Comparison of ENCODE assay signal across 17 mouse cellular contexts in genomic region chr5:8842815-8843214, GRCm38 (mm10). TPM values are rescaled to one million over a fixed set of nuclear protein-coding genes. Genes with fewer than 3 reads are reported as not detected.
DNase-seq lines count a peak whose midpoint lies in the region; TF ChIP-seq lines count a peak whose summit lies in the region.
"Had no signal": no experiment of that assay in that cellular context is flagged by ENCODE, and none has a peak within 500 bp of the region (broad histone marks: within the 10 kb centered on the region; RNA-seq: fewer than 3 reads in every experiment).

No protein-coding gene starts in this region.

- TF ChIP-seq RAD21 in CH12.LX (IDR thresholded peaks at IDR 0.05; ENCODE audit: low read depth, low read length) = peak; percentile 31

- no peak for DNase-seq in heart, adult 2 months
- DNase-seq in heart, embryonic 10.5 days (ENCODE audit: low spot score) = no peak
- no peak for DNase-seq in layer of hippocampus, adult 2 months (ENCODE audit: low spot score in 2 of 2)
- DNase-seq in layer of hippocampus, postnatal 10 days (ENCODE audit: low spot score in 2 of 2) = no peak
- peak; percentile 12 for DNase-seq in CH12.LX (ENCODE audit: extremely low read depth)
- peak; percentile 32 for DNase-seq in brain, adult 2 months (ENCODE audit: low read depth, low spot score)
- no peak for DNase-seq in frontal cortex, postnatal 25 days (ENCODE audit: low spot score in 2 of 2)
- no peak for DNase-seq in layer of hippocampus, adult 9-11 months
- DNase-seq: adrenal gland, postnatal 10 days; cerebellum, postnatal 14 days; gastrocnemius, postnatal 14 days; kidney, adult 18-20 months; lung, postnatal 14 days had no signal

- H3K27ac ChIP-seq in heart, adult 2 months = no peak overlapping the region
- H3K27ac ChIP-seq in heart, embryonic 10.5 days = no peak overlapping the region
- H3K27ac ChIP-seq in layer of hippocampus, adult 2 months = no peak overlapping the region
- no peak overlapping the region for H3K27ac ChIP-seq in CH12.LX (ENCODE audit: insufficient read depth, low read depth)
- H3K27ac ChIP-seq: heart, embryonic 13.5 days; hindbrain, embryonic 10.5 days; limb, embryonic 15.5 days; midbrain, embryonic 10.5 days had no signal

- in situ Hi-C loops in CH12.LX (cut with MboI; ENCODE audit: low pct_ligation_motif_present, low pct_unique_long_range_greater_than_20kb, low sequenced_read_pairs) = loop anchor here (25.0 kb wide), 2 partner anchors 156 to 356 kb away; no protein-coding TSS in a partner anchor

- no peaks in the 10 kb centered on the region for H3K9me3 ChIP-seq in heart, embryonic 10.5 days
- no peaks in the 10 kb centered on the region for H3K9me3 ChIP-seq in CH12.LX (replicated peaks; ENCODE audit: low read length)
- H3K9me3 ChIP-seq: heart, embryonic 13.5 days; hindbrain, embryonic 10.5 days; limb, embryonic 15.5 days; midbrain, embryonic 10.5 days had no signal

- no peaks in the 10 kb centered on the region for H3K27me3 ChIP-seq in heart, adult 2 months (ENCODE audit: control insufficient read depth, insufficient read depth, low read length)
- no peaks in the 10 kb centered on the region for H3K27me3 ChIP-seq in heart, embryonic 10.5 days (ENCODE audit: insufficient read depth, poor library complexity, severe bottlenecking)
- no peaks in the 10 kb centered on the region for H3K27me3 ChIP-seq in CH12.LX (replicated peaks)
- H3K27me3 ChIP-seq: heart, embryonic 13.5 days; limb, embryonic 15.5 days had no signal

- no peak for TF ChIP-seq EP300 in heart, adult 2 months (IDR thresholded peaks at IDR 0.05; ENCODE audit: insufficient read depth, low read depth, low read length)
- TF ChIP-seq EP300 in CH12.LX (IDR thresholded peaks at IDR 0.05; ENCODE audit: low read length) = no peak

- no peaks in the 10 kb centered on the region for H3K36me3 ChIP-seq in heart, adult 2 months (ENCODE audit: control insufficient read depth, insufficient read depth, low read length)
- H3K36me3 ChIP-seq in heart, embryonic 10.5 days = no peaks in the 10 kb centered on the region
- H3K36me3 ChIP-seq in CH12.LX (replicated peaks in 1 of 2; ENCODE audit: control insufficient read depth in 1 of 2, insufficient read depth in 1 of 2, low read length in 1 of 2) = peaks cover 0 to 5% of the 10 kb centered on the region in 2 experiments
- H3K36me3 ChIP-seq: heart, embryonic 13.5 days; hindbrain, embryonic 10.5 days; limb, embryonic 15.5 days; midbrain, embryonic 10.5 days had no signal

- WGBS in heart, adult 2 months = 21% methylated on average over 3 of the region's 3 CpGs
- 46% methylated on average over 3 of the region's 3 CpGs for WGBS in heart, embryonic 10.5 days

- intact Hi-C loops in heart, adult 2 months (cut with DNase I) = loop anchor here (1.0 kb wide), 1 partner anchor 354 kb away; no protein-coding TSS in a partner anchor

- H3K4me2 ChIP-seq in CH12.LX (ENCODE audit: insufficient read depth, low read depth, poor library complexity, severe bottlenecking) = no peak overlapping the region
- H3K4me2 ChIP-seq: heart, embryonic 13.5 days; limb, embryonic 15.5 days had no signal

- dilution Hi-C loops in CH12.LX (cut with MboI; ENCODE audit: extremely low pct_ligation_motif_present, extremely low pct_unique_long_range_greater_than_20kb, low sequenced_read_pairs) = no loop called here

- no peak overlapping the region for H3K4me3 ChIP-seq in heart, adult 2 months
- no peak overlapping the region for H3K4me3 ChIP-seq in heart, embryonic 10.5 days
- no peak overlapping the region for H3K4me3 ChIP-seq in layer of hippocampus, adult 2 months
- H3K4me3 ChIP-seq in CH12.LX (replicated peaks in 1 of 3; ENCODE audit: low read depth in 2 of 3, low read length in 2 of 3, poor library complexity in 1 of 3) = no peak overlapping the region
- H3K4me3 ChIP-seq: heart, embryonic 13.5 days; hindbrain, embryonic 10.5 days; limb, embryonic 15.5 days; midbrain, embryonic 10.5 days had no signal

- no peak for TF ChIP-seq POLR2A in heart, adult 2 months (IDR thresholded peaks at IDR 0.05; ENCODE audit: insufficient read depth, low read depth, low read length)
- no peak for TF ChIP-seq POLR2A in CH12.LX (IDR thresholded peaks at IDR 0.05; ENCODE audit: low read depth, low read length)

- no peaks in the 10 kb centered on the region for H3K79me2 ChIP-seq in heart, adult 2 months (replicated peaks; ENCODE audit: control insufficient read depth, insufficient read depth, low read length)
- no peaks in the 10 kb centered on the region for H3K79me2 ChIP-seq in CH12.LX (replicated peaks; ENCODE audit: control insufficient read depth, extremely low read depth, insufficient read depth, poor library complexity, severe bottlenecking)

- TF ChIP-seq CTCF in heart, adult 2 months (IDR thresholded peaks at IDR 0.05) = peak; percentile 54
- TF ChIP-seq CTCF in layer of hippocampus, adult 2 months (conservative IDR thresholded peaks at IDR 0.05) = peak; percentile 60
- TF ChIP-seq CTCF in CH12.LX (conservative IDR thresholded peaks at IDR 0.05 in 1 of 2, IDR thresholded peaks at IDR 0.05 in 1 of 2; ENCODE audit: low read depth in 2 of 2, low read length in 2 of 2) = peak in 1 of 2 experiments; percentile 47; a peak in 2 of 4 replicates

- H3K4me1 ChIP-seq in heart, adult 2 months (ENCODE audit: control insufficient read depth, insufficient read depth, low read length) = no peaks in the 10 kb centered on the region; the same call in 1 of the 2 replicates
- no peaks in the 10 kb centered on the region for H3K4me1 ChIP-seq in heart, embryonic 10.5 days
- H3K4me1 ChIP-seq in CH12.LX (ENCODE audit: control insufficient read depth in 1 of 2, insufficient read depth in 2 of 2) = peaks cover 2 to 12% of the 10 kb centered on the region in 2 experiments; a peak in 1 of 4 replicates
- H3K4me1 ChIP-seq: heart, embryonic 13.5 days; midbrain, embryonic 10.5 days had no signal

- no peak overlapping the region for H3K9ac ChIP-seq in heart, adult 2 months (ENCODE audit: low read depth, low read length)
- no peak overlapping the region for H3K9ac ChIP-seq in CH12.LX (ENCODE audit: insufficient read depth, low read depth)
- H3K9ac ChIP-seq: heart, embryonic 13.5 days; limb, embryonic 15.5 days had no signal

TF ChIP-seq in CH12.LX, 34 proteins besides CTCF, POLR2A, EP300 and RAD21:
- TF ChIP-seq SMC3 (IDR thresholded peaks at IDR 0.05; ENCODE audit: low read depth, low read length) = peak; percentile 40
- no peak for TF ChIP-seq BHLHE40 (IDR thresholded peaks at IDR 0.05; ENCODE audit: low read depth, low read length)

RNA-seq across cellular contexts. Expression of gene Abcb1b, which starts 44.9 kb away (rescaled TPM):
- total RNA-seq in heart, adult 2 months (2021) = 1 to 10 TPM; 3.2 to 5.0 TPM
- polyA plus RNA-seq in heart, adult 2 months (2012; rRNA removed) = 3.1 and 3.3 TPM in 2 replicates
- polyA plus RNA-seq in heart, embryonic 10.5 days (2016; fragmentation: Nextera tagmentation; extraction: Ambion mirVana) = 0.80 and 1.1 TPM in 2 replicates
- total RNA-seq in layer of hippocampus, adult 2 months (2021) = 1 to 10 TPM; 3.4 to 4.8 TPM
- 1 to 10 TPM; 3.9 to 5.2 TPM for total RNA-seq in layer of hippocampus, postnatal 10 days (2021)
- total RNA-seq in CH12.LX (2012; rRNA removed) (14.2 and 16.1 TPM in 2 replicates), CH12.LX (2014; rRNA removed) (1.5 and 1.8 TPM in 2 replicates)
- polyA plus RNA-seq in CH12.LX (2012; ENCODE audit: insufficient read length, low read depth) = 1.2 and 1.5 TPM in 2 replicates

RNA-seq across cellular contexts. Expression of gene Abcb4, which starts 50.7 kb away (rescaled TPM):
- 10 to 100 TPM; 14.2 to 19.0 TPM for total RNA-seq in heart, adult 2 months (2021)
- 7.1 and 10.1 TPM in 2 replicates for polyA plus RNA-seq in heart, adult 2 months (2012; rRNA removed)
- 0.16 and 1.0 TPM in 2 replicates for polyA plus RNA-seq in heart, embryonic 10.5 days (2016; fragmentation: Nextera tagmentation; extraction: Ambion mirVana)
- 1 to 10 TPM; 5.8 to 6.5 TPM for total RNA-seq in layer of hippocampus, adult 2 months (2021)
- 1 to 10 TPM; 4.2 to 5.4 TPM for total RNA-seq in layer of hippocampus, postnatal 10 days (2021)
- total RNA-seq in CH12.LX (2012; rRNA removed) (0.38 and 0.68 TPM in 2 replicates), CH12.LX (2014; rRNA removed) (0.24 and 0.27 TPM in 2 replicates)
- polyA plus RNA-seq in CH12.LX (2012; ENCODE audit: insufficient read length, low read depth) = 0.29 and 0.37 TPM in 2 replicates

Comparison
In these comparisons a context has a peak if more than half of its experiments do, and no peak if none do; other contexts are left out.
1. DNase-seq: peak in CH12.LX (single experiment) and brain, adult 2 months (single experiment); none in heart, adult 2 months (0 of 2), heart, embryonic 10.5 days (single experiment), layer of hippocampus, adult 2 months (0 of 2), layer of hippocampus, postnatal 10 days (0 of 2), frontal cortex, postnatal 25 days (0 of 2) and layer of hippocampus, adult 9-11 months (single experiment).